Mouse (Mus musculus) heart, embryonic 16.5 days (tissue): ENCODE measurements around the gene Ppp2r5c. TPM values are rescaled to one million over a fixed set of nuclear protein-coding genes. Genes with fewer than 3 reads are reported as not detected.
A peak's percentile ranks its signal among the peaks of the same experiment; 100 is the strongest.

ENCODE experiments used
- ATAC-seq: fragments of 200-750 bp; cut with Nextera tagmentation; replicated peaks from 2 replicates; pipeline ENCODE4 v1.8.0; 2017; ENCODE audit warnings: moderate number of reproducible peaks; ENCODE audit not compliant: insufficient read depth, low FRiP score; ENCODE audit errors: extremely low read depth
- H3K27ac ChIP-seq: fragments of 300-500 bp; sonication (generic); 2 replicates; pipeline ENCODE4 v1.5.1; 2014; ENCODE audit warnings: mild to moderate bottlenecking, low read length, control low read depth, moderate library complexity
- H3K27me3 ChIP-seq: fragments of 300-500 bp; sonication (generic); 2 replicates; pipeline ENCODE4 v1.6.1; 2014; ENCODE audit warnings: low read length, mixed read lengths; ENCODE audit not compliant: control insufficient read depth, insufficient read depth
- H3K36me3 ChIP-seq: fragments of 300-500 bp; sonication (generic); 2 replicates; pipeline ENCODE4 v1.6.1; 2014; ENCODE audit not compliant: control insufficient read depth, insufficient read depth
- H3K4me1 ChIP-seq: fragments of 300-500 bp; sonication (generic); 2 replicates; pipeline ENCODE4 v1.6.1; 2014; ENCODE audit warnings: low read length, mixed read lengths; ENCODE audit not compliant: control insufficient read depth, insufficient read depth
- H3K4me2 ChIP-seq: fragments of 300-500 bp; sonication (generic); 2 replicates; pipeline ENCODE4 v1.6.1; 2014; ENCODE audit warnings: low read depth, mild to moderate bottlenecking, control low read depth, low read length
- H3K4me3 ChIP-seq: fragments of 300-500 bp; sonication (generic); 2 replicates; pipeline ENCODE4 v1.5.1; 2014; ENCODE audit warnings: mild to moderate bottlenecking, control low read depth, low read length
- H3K9ac ChIP-seq: fragments of 300-500 bp; sonication (generic); 2 replicates; pipeline ENCODE4 v1.6.1; 2014; ENCODE audit warnings: low read length, control low read depth
- H3K9me3 ChIP-seq: fragments of 300-500 bp; sonication (generic); replicated peaks from 2 replicates; pipeline ENCODE4 v1.6.1; 2016; ENCODE audit warnings: low read length; ENCODE audit not compliant: control insufficient read depth
- WGBS: fragments of 180-500 bp; shearing (Covaris S2); extraction: QIAGEN DNeasy Blood & Tissue Kit; methylation state at CpG from one replicate; pipeline ENCODE4 v1.1.7; 2014; 5-methylcytosine and 5-hydroxymethylcytosine counted together
- polyA plus RNA-seq: library from polyadenylated mRNA; unstranded; fragments of >200 nt; fragmentation: Nextera tagmentation; extraction: Ambion mirVana; gene quantifications from 2 replicates; pipeline ENCODE4 v1.2.1, GENCODE M21; 2015

Ppp2r5c gene
- polyA plus RNA-seq, 1 experiment from 2014 or later = 132 TPM

DNA sequence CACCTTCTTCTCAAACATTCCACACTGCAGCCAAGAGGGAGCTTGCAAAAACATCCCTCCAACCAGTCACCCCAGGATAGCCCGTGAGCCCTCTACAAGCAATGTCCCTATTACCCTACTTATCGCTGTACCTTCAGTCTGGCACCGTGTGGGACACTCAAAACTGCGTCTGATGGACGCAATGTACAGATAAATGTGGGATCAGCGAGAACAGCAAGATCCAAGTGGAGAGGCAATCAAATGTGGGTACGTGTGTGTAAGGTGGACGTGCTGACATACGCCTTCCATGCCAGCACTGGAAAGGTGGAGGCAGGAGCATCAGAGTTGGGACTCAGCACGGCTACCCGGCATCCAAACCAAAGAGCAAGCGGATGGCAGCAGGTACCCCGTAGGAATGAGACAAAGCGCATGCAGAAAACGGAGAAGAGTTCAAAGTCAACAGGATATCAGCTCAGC is 143.9 kb downstream of the Ppp2r5c start:
- Histone ChIP-seq H3K4me1 (peaks cover 13% of the 10 kb centered on the region), H3K9ac (peak overlapping the region; percentile 96), H3K4me2 (peak overlapping the region; percentile 98), H3K9me3 (no peaks in the 10 kb centered on the region), H3K27me3 (no peaks in the 10 kb centered on the region), H3K27ac (peak overlapping the region; percentile 98), H3K36me3 (no peaks in the 10 kb centered on the region), H3K4me3 (peak overlapping the region; percentile 88)
- no peak for ATAC-seq
- under 1% methylated on average over 15 of the region's 15 CpGs for WGBS

DNA sequence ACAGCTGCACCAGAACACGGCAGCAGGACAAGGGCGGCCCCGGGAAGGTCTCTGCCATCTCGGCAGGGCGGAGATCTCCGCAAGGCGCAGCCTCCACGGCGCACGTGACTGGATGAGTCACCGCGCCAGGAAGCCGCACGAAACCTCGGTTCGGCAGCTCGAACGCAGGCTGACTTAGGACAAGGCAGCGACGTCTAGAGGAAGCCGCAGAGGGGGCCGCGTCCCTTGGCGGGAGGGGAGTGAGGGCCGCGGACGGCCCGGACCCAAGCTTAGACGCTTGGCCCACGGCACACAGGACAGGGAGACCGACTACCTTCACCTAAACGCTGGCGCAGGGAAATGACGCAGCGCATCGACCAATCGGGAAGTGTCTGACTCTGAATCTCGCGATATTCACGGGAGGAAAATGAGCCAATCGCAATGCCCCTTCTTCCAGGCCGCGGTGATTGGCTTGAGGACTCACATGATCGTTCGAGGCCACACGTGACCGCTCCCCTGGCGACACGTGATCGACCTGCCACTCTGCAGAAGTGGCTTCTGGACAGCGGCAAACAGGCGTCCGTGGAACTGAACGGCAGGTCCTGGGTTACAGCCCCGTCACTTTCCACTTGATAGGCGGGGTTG is 144.5 kb downstream of the Ppp2r5c start:
- WGBS = under 1% methylated on average over 56 of the region's 56 CpGs
- H3K9me3 ChIP-seq = no peaks in the 10 kb centered on the region
- H3K36me3 ChIP-seq = no peaks in the 10 kb centered on the region
- peaks cover 13% of the 10 kb centered on the region for H3K4me1 ChIP-seq
- peak overlapping the region; percentile 96 for H3K9ac ChIP-seq
- H3K27me3 ChIP-seq = no peaks in the 10 kb centered on the region
- H3K4me3 ChIP-seq = peak overlapping the region; percentile 88
- H3K27ac ChIP-seq = peak overlapping the region; percentile 98
- peak overlapping the region; percentile 98 for H3K4me2 ChIP-seq
- ATAC-seq = peak; percentile 97

DNA sequence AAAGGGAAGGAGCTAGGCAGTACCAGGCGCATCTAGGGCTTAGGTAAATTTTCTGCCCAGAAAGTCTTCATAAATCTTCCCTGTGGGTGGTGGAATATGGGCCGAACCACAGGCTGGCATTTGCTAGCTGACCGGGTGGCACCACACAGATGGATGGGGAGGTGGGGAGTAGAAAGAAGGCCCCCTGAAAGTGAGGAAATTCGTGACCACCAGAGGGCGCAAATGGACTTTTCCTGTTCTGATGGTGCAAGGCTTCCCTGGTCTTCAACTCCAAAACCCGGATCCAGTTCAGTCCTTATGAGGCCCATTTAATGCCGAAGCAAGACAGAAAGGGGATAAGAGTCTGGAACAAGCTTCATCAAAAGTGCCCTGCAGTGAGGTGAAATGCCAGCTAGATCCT is 151.6 kb downstream of the Ppp2r5c start:
- Histone ChIP-seq H3K27me3 (no peaks in the 10 kb centered on the region), H3K9ac (no peak overlapping the region), H3K4me2 (no peak overlapping the region), H3K27ac (no peak overlapping the region), H3K4me3 (no peak overlapping the region), H3K36me3 (no peaks in the 10 kb centered on the region), H3K9me3 (no peaks in the 10 kb centered on the region), H3K4me1 (peaks cover 15% of the 10 kb centered on the region)
- WGBS = 7% methylated on average over 7 of the region's 7 CpGs
- ATAC-seq = no peak

- Histone ChIP-seq H3K9me3 (no peaks in the 10 kb centered on the region), H3K4me1 (peaks cover 18% of the 10 kb centered on the region), H3K9ac (no peak overlapping the region), H3K4me2 (no peak overlapping the region), H3K4me3 (no peak overlapping the region), H3K27ac (no peak overlapping the region), H3K36me3 (no peaks in the 10 kb centered on the region), H3K27me3 (no peaks in the 10 kb centered on the region)
- no peak for ATAC-seq
- WGBS = 49% methylated on average over 4 of the region's 4 CpGs
Measured at GRCm38 (mm10) chr12:110599791-110600190, 152.9 kb downstream of the Ppp2r5c start.

DNA sequence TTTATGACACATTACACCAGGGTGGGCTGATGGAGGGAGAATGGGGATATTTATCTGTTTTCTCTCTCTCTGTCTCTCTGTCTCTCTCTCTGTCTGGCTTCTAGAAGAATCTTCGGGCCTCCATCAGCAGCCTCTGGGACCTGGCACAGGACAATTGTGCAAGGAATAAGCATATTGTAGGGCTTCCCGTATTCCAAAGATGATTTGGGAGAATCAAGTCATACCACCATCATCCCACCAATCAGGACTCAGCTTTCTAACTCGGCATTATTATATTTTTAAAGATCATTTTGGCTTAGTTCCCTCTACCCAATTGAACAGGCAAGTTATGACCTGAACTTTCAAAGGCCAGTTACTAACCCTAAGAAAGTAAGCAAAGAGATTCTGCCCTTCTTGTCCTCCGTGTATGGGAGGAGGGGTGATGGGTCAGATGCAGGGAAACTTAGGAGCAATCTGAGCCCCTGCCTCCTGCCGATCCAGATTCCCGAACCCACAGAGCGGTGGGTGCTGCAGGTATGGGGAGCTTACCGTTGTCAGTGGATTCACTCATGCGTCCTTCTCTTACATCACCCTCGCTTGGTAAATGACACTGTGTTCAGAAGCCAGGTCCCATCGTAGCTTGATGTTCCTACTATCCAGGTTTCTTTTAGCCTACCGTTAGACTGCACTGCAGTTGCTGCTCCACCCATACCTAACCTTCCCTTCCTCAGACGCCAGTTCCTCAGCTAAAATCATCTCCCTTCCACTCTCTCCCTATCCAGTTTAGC is 153.5 kb downstream of the Ppp2r5c start:
- ATAC-seq = no peak
- Histone ChIP-seq H3K4me3 (peak overlapping the region; percentile 88), H3K4me2 (peak overlapping the region; percentile 67), H3K27me3 (no peaks in the 10 kb centered on the region), H3K9ac (peak overlapping the region; percentile 38; the same call in 1 of the 2 replicates), H3K36me3 (no peaks in the 10 kb centered on the region), H3K9me3 (no peaks in the 10 kb centered on the region), H3K27ac (no peak overlapping the region), H3K4me1 (peaks cover 19% of the 10 kb centered on the region)
- 49% methylated on average over 13 of the region's 13 CpGs for WGBS

DNA sequence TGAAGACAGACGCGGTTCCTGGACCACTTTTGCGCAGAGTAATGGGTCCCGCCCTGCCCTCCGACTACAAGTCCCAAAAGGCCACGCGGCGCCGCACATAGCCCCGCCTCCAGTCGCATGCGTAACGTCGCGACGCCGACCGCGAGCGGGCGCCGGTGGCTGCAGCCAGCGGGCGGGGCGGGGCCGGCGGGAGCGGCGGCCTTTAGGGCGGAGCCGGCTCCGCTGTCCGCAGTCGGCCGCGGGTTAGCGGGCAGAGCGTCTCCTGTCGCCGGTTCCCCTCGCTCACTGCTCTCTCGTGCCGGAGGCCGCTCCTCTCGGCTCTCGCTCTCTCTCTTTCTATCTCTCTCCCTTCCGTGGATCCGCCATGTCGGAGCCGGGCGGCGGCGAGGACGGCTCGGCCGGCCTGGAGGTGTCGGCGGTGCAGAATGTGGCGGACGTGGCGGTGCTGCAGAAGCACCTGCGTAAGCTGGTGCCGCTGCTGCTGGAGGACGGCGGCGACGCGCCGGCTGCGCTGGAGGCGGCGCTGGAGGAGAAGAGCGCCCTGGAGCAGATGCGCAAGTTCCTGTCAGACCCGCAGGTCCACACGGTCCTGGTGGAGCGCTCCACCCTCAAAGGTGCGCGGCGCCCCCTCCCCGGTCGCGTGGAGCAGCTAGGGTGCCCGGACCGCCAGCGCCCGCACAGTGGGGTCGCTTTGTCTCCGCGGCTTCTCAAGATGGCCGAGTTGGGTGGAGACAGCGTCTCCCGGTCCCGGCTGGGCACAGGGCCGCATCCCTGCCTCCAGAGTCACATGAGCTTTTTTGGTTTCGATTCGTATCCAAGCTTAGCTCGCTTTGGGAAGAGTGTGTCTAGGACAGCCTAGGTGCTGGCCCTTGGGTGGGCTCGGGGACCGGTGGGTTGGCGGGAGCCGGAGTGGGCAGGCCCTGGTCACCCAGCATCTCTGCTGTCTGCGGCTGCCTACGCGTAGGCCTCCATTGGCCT is 154.6 kb downstream of the Ppp2r5c start, which contains the start of gene Dync1h1:
TSS of gene Dync1h1 (plus strand) at position 212 of the 978 bp plus-strand sequence.
- H3K4me2 ChIP-seq = peak within 1 kb of the TSS; percentile 91
- peak; percentile 93 for ATAC-seq
- no peaks in the 10 kb centered on the region for H3K27me3 ChIP-seq
- H3K27ac ChIP-seq = peak within 1 kb of the TSS; percentile 97
- no peaks in the 10 kb centered on the region for H3K36me3 ChIP-seq
- H3K4me3 ChIP-seq = peak within 1 kb of the TSS; percentile 88
- peaks cover 20% of the 10 kb centered on the region for H3K4me1 ChIP-seq
- no peaks in the 10 kb centered on the region for H3K9me3 ChIP-seq
- under 1% methylated on average over 96 of the region's 105 CpGs for WGBS
- peak within 1 kb of the TSS; percentile 93 for H3K9ac ChIP-seq

GRCm38 (mm10) chr12:110606161-110606560 is 159.2 kb downstream of the Ppp2r5c start:
- Histone ChIP-seq H3K36me3 (peaks cover 3% of the 10 kb centered on the region; the same call in 1 of the 2 replicates), H3K4me1 (peaks cover 16% of the 10 kb centered on the region), H3K4me3 (no peak overlapping the region), H3K4me2 (no peak overlapping the region), H3K9me3 (no peaks in the 10 kb centered on the region), H3K27me3 (no peaks in the 10 kb centered on the region), H3K9ac (no peak overlapping the region), H3K27ac (no peak overlapping the region)
- no peak for ATAC-seq
- 82% methylated on average over 3 of the region's 3 CpGs for WGBS

GRCm38 (mm10) chr12:110606676-110607075 is 159.8 kb downstream of the Ppp2r5c start:
- H3K27ac ChIP-seq = no peak overlapping the region
- no peaks in the 10 kb centered on the region for H3K9me3 ChIP-seq
- H3K27me3 ChIP-seq = no peaks in the 10 kb centered on the region
- no peak for ATAC-seq
- peaks cover 3% of the 10 kb centered on the region; the same call in 1 of the 2 replicates for H3K36me3 ChIP-seq
- 82% methylated on average over 2 of the region's 2 CpGs for whole genome bisulfite sequencing
- H3K4me3 ChIP-seq = no peak overlapping the region
- peaks cover 16% of the 10 kb centered on the region for H3K4me1 ChIP-seq
- no peak overlapping the region for H3K9ac ChIP-seq
- H3K4me2 ChIP-seq = no peak overlapping the region
